ENCODE assay signal across 8 mouse cellular contexts in the genomic region with DNA sequence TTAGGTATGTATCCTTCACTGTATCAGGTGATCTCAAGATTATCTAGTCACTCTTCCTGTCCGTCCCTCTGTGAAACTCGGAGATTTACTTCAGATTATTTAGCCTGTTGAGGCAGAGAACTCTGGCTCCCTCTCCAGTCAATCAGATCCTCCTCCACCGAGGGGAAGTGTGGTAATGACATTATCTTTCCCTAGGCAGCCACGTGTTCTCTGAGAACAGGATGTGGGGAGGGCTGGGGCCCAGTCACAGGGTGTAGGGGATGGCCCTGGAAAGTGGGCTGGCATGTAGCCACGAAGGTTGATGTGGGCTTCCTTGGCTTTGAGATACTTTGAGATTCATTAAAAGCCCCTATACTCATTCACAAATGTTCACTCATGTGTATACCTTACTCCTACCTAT. TPM values are rescaled to one million over a fixed set of nuclear protein-coding genes. Genes with fewer than 3 reads are reported as not detected.
DNase-seq lines count a peak whose midpoint lies in the region; ATAC-seq and TF ChIP-seq lines count a peak whose summit lies in the region.

No protein-coding gene starts in this region.

- H3K4me1 ChIP-seq in heart, embryonic 15.5 days (replicated peaks): peaks cover 43% of the 10 kb centered on the region
- no peaks in the 10 kb centered on the region for H3K4me1 ChIP-seq in liver, adult 2 months (ENCODE audit: control insufficient read depth, insufficient read depth, low read length)
- peaks cover 1% of the 10 kb centered on the region; the same call in 1 of the 2 replicates for H3K4me1 ChIP-seq in small intestine, adult 2 months (ENCODE audit: control insufficient read depth, insufficient read depth, insufficient read length, low read length)

- no peak overlapping the region for H3K9ac ChIP-seq in heart, embryonic 15.5 days
- no peak overlapping the region for H3K9ac ChIP-seq in liver, adult 2 months (ENCODE audit: low read depth, low read length)

- peak; percentile 50 to 74 for DNase-seq in adrenal gland, adult (ENCODE audit: inconsistent age in 2 of 2, low spot score in 1 of 2)
- no peak for DNase-seq in adrenal gland, postnatal 4 days (ENCODE audit: low spot score in 2 of 2)
- DNase-seq in adrenal gland, postnatal 10 days: peak; percentile 35
- DNase-seq in liver, adult 2 months (ENCODE audit: extremely low read depth, low read depth, low spot score): peak; percentile 24
- no peak for DNase-seq in left cerebral cortex, postnatal 36 days (ENCODE audit: low spot score in 2 of 2)
- no peak for DNase-seq in right cerebral cortex, postnatal 4 days

- peak; percentile 90 for ATAC-seq in heart, embryonic 15.5 days (replicated peaks; ENCODE audit: insufficient number of reproducible peaks, insufficient read depth, low FRiP score, low read depth)

- no peak for TF ChIP-seq CTCF in liver, adult 2 months (IDR thresholded peaks at IDR 0.05; ENCODE audit: low read depth, low read length)
- no peak for TF ChIP-seq CTCF in small intestine, adult 2 months (IDR thresholded peaks at IDR 0.05; ENCODE audit: extremely low read depth, insufficient read length, insufficient replicate concordance, low read depth, low read length)

- H3K79me2 ChIP-seq in liver, adult 2 months (ENCODE audit: control insufficient read depth, insufficient read depth, low read length): no peaks in the 10 kb centered on the region

- H3K9me3 ChIP-seq in heart, embryonic 15.5 days (replicated peaks): no peaks in the 10 kb centered on the region

- no peak overlapping the region for H3K4me3 ChIP-seq in heart, embryonic 15.5 days
- H3K4me3 ChIP-seq in liver, adult 2 months (ENCODE audit: insufficient read depth, low read depth, low read length): no peak overlapping the region
- no peak overlapping the region for H3K4me3 ChIP-seq in small intestine, adult 2 months (ENCODE audit: low read depth, low read length)

- peak overlapping the region; percentile 73 for H3K27ac ChIP-seq in heart, embryonic 15.5 days
- peak overlapping the region; percentile 85 for H3K27ac ChIP-seq in liver, adult 2 months (replicated peaks; ENCODE audit: insufficient read depth, low read depth, low read length)
- H3K27ac ChIP-seq in small intestine, adult 2 months (ENCODE audit: insufficient read depth, low read depth, low read length): peak overlapping the region; percentile 73

- no peak for TF ChIP-seq POLR2A in liver, adult 2 months (IDR thresholded peaks at IDR 0.05; ENCODE audit: extremely low read depth, insufficient read depth, low read length)
- TF ChIP-seq POLR2A in small intestine, adult 2 months (IDR thresholded peaks at IDR 0.05; ENCODE audit: low read depth, low read length): no peak

- intact Hi-C loops in left cerebral cortex, postnatal 36 days (cut with DNase I): loop anchor here (10.0 kb wide), 1 partner anchor 105 kb away; no protein-coding TSS in a partner anchor

- H3K4me2 ChIP-seq in heart, embryonic 15.5 days: peak overlapping the region; percentile 29; the same call in 1 of the 2 replicates

- 18% methylated on average over 5 of the region's 5 CpGs for WGBS in heart, embryonic 15.5 days
- WGBS in liver, adult 2 months: 43% methylated on average over 5 of the region's 5 CpGs
- WGBS in small intestine, adult 2 months: 42% methylated on average over 5 of the region's 5 CpGs

- H3K27me3 ChIP-seq in heart, embryonic 15.5 days: no peaks in the 10 kb centered on the region
- H3K27me3 ChIP-seq in liver, adult 2 months (ENCODE audit: control insufficient read depth, insufficient read depth, low read length): no peaks in the 10 kb centered on the region
- H3K27me3 ChIP-seq in small intestine, adult 2 months (ENCODE audit: control insufficient read depth, insufficient read depth, low read length): no peaks in the 10 kb centered on the region

- H3K36me3 ChIP-seq in heart, embryonic 15.5 days: no peaks in the 10 kb centered on the region
- no peaks in the 10 kb centered on the region for H3K36me3 ChIP-seq in liver, adult 2 months (ENCODE audit: control insufficient read depth, insufficient read depth, low read length)
- no peaks in the 10 kb centered on the region for H3K36me3 ChIP-seq in small intestine, adult 2 months (ENCODE audit: control insufficient read depth, insufficient read depth, low read length)

RNA-seq across cellular contexts. Expression of a gene that starts 34.3 kb away (rescaled TPM):
- 100 to 1,000 TPM; 154 TPM for total RNA-seq in adrenal gland, postnatal 4 days (2021)
- total RNA-seq in adrenal gland, postnatal 10 days (2021): 100 to 1,000 TPM; 145 to 150 TPM
- polyA plus RNA-seq in heart, embryonic 15.5 days (2015; fragmentation: Nextera tagmentation; extraction: Ambion mirVana): 172 and 194 TPM in 2 replicates
- total RNA-seq in liver, adult 2 months (2014; rRNA removed): 8.3 and 10.8 TPM in 2 replicates
- polyA plus RNA-seq in liver, adult 2 months (2012; rRNA removed): 6.7 and 10.8 TPM in 2 replicates
- 9.0 and 12.8 TPM in 2 replicates for polyA plus RNA-seq in small intestine, adult 2 months (2012; rRNA removed)
- 10 to 100 TPM; 17.4 to 17.5 TPM for total RNA-seq in left cerebral cortex, postnatal 36 days (2021)

Comparison
In these comparisons a context has a peak if more than half of its experiments do, and no peak if none do; other contexts are left out.
1. DNase-seq: peak in adrenal gland, adult (2 of 2), adrenal gland, postnatal 10 days (single experiment) and liver, adult 2 months (single experiment); none in adrenal gland, postnatal 4 days (0 of 2), left cerebral cortex, postnatal 36 days (0 of 2) and right cerebral cortex, postnatal 4 days (single experiment).
2. RNA of a gene that starts 34.3 kb away (total RNA-seq): 154 TPM in adrenal gland, postnatal 4 days and 145 to 150 TPM in adrenal gland, postnatal 10 days; 17.4 to 17.5 TPM in left cerebral cortex, postnatal 36 days and 8.3 to 10.8 TPM in liver, adult 2 months; every median in the first group is over 4 times any median in the second.
3. Peak in every context shown above with its lines, with median percentiles within 50 percentile points of each other: H3K27ac ChIP-seq.